Mouse (Mus musculus) cerebellum, postnatal 10 days (tissue): Measurements from ENCODE around the gene Ahsg.
"Not testable (repeated sequence)": the region's sequence is repeated elsewhere in the genome, so short reads cannot be mapped to it uniquely, and the experiment has no call there.

ENCODE experiments used
- DNase-seq, 2 experiments: peaks; one replicate each; pipeline ENCODE4 v3.0.0; 2021; ENCODE audit warnings: mixed read lengths in 2 of 2

Gene Ahsg

DNA sequence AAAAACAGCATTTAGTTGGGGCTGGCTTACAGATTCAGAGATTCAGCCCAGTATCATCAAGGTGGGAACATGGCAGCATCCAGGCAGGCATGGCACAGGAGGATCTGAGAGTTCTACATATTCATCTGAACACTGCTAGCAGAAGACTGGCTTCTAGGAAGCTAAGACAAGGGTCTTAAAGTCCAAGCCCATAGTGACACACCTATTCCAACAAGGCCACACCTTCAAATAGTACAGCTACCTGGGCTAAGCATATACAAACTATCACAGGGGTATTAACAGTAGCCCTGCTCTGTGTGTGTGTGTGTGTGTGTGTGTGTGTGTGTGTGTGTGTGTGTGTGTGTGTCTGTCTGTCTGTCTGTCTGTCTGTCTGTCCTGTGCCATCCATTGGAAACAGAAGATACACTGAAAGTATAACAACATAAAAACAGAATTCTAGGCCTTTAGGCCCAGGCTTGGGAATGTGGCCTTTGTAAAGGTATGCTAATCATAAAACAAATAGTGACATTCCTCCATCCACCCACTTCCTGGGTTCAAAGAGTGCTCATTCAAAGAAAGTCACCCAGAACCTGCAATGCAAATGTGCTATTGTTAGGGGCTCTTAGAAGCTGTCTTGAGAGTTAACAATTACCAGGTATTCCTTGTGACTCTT is 50.9 kb downstream of the Ahsg start:
- not testable (repeated sequence) for DNase-seq

DNA sequence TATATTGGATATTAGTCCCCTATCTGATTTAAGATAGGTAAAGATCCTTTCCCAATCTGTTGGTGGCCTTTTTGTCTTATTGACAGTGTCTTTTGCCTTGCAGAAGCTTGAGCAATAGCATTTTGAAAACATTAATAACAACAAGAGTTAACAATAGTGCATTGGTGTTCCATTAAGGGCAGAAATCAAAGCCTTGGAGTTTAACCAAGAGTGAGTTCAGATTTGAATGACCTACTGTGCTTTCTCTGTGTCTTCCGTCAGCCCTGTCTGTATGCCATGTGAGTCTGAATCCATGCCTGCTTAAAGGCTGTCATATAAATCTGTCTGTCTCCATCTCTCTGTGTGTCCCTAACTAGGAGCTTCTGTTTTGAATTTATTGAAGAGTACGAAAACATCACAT is 56.3 kb downstream of the Ahsg start:
- DNase-seq = no peak
